Mouse (Mus musculus): ENCODE measurements around the gene Senp6.

DNA sequence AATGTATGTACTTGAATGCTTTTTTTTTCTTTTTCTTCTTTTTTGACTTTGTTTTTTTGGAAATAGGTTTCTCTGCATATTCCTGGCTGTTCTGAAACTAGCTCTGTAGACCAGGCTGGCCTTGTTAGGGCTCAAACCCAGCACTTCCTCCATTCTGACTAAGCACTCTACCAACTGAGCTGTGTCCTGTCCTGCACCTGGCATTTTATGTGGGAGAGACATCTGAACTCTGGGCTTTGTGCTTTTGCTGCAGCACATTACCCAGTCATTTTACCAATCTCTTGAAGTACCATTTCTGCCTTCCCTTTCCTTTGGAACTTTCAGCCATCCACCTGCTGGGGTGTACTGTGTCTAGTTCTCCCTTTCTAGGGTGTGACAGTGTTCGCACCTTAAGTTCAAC is 7.4 kb downstream of the Senp6 start:
- TF ChIP-seq CTCF (IDR thresholded peaks at IDR 0.05; ENCODE audit: low read depth) (no peak), EP300 (IDR thresholded peaks at IDR 0.05; ENCODE audit: low read depth) (no peak)
